Mouse (Mus musculus) liver, postnatal 0 days (tissue): ENCODE results near the gene Mmp10.

Source experiments
- CTCF ChIP-seq: sonication (generic); IDR thresholded peaks from 2 replicates; pipeline ENCODE4 v1.5.1; 2016; ENCODE audit warnings: antibody characterized with exemption, low read depth
- EP300 ChIP-seq: IDR thresholded peaks from 2 replicates; pipeline ENCODE4 v1.6.1; 2016; ENCODE audit warnings: antibody characterized with exemption, low read depth, mild to moderate bottlenecking

GRCm38 (mm10) chr9:7517944-7518571, 15.9 kb downstream of the Mmp10 start:
- no peak for TF ChIP-seq CTCF
- no peak for TF ChIP-seq EP300
